Mouse (Mus musculus) limb, embryonic 12.5 days (tissue): ENCODE measurements around the gene Eme1. TPM values are rescaled to one million over a fixed set of nuclear protein-coding genes. Genes with fewer than 3 reads are reported as not detected.

ENCODE experiments used
- ATAC-seq: fragments of 200-750 bp; cut with Nextera tagmentation; 2 replicates; pipeline ENCODE4 v1.8.0; 2017; ENCODE audit warnings: low read depth, moderate TSS enrichment; ENCODE audit not compliant: insufficient number of reproducible peaks, insufficient read depth, low FRiP score, low TSS enrichment
- H3K27ac ChIP-seq: fragments of 300-500 bp; sonication (generic); 2 replicates; pipeline ENCODE4 v1.5.1; 2016; ENCODE audit warnings: mild to moderate bottlenecking, moderate library complexity
- H3K27me3 ChIP-seq: fragments of 300-500 bp; sonication (generic); 2 replicates; pipeline ENCODE4 v1.6.1; 2016; ENCODE audit warnings: mild to moderate bottlenecking, moderate library complexity
- H3K36me3 ChIP-seq: fragments of 300-500 bp; sonication (generic); 2 replicates; pipeline ENCODE4 v1.6.1; 2016; ENCODE audit warnings: mild to moderate bottlenecking, moderate library complexity
- H3K4me1 ChIP-seq: fragments of 300-500 bp; sonication (generic); replicated peaks from 2 replicates; pipeline ENCODE4 v1.6.1; 2016
- H3K4me2 ChIP-seq: fragments of 300-500 bp; sonication (generic); 2 replicates; pipeline ENCODE4 v1.6.1; 2016; ENCODE audit warnings: mild to moderate bottlenecking, moderate library complexity
- H3K4me3 ChIP-seq: fragments of 300-500 bp; sonication (generic); replicated peaks from 2 replicates; pipeline ENCODE4 v1.5.1; 2016; ENCODE audit warnings: mild to moderate bottlenecking
- H3K9ac ChIP-seq: fragments of 300-500 bp; sonication (generic); replicated peaks from 2 replicates; pipeline ENCODE4 v1.6.1; 2016; ENCODE audit warnings: mild to moderate bottlenecking, moderate library complexity
- H3K9me3 ChIP-seq: fragments of 300-500 bp; sonication (generic); 2 replicates; pipeline ENCODE4 v1.6.1; 2016; ENCODE audit warnings: mild to moderate bottlenecking, moderate library complexity
- WGBS: fragments of 180-500 bp; shearing (Covaris S2); methylation state at CpG from one replicate; pipeline ENCODE4 v1.1.7; 2016; 5-methylcytosine and 5-hydroxymethylcytosine counted together
- polyA plus RNA-seq: library from polyadenylated mRNA; unstranded; fragments of >200 nt; fragmentation: Nextera tagmentation; extraction: Ambion mirVana; gene quantifications from 2 replicates; pipeline ENCODE4 v1.2.1, GENCODE M21; 2016

Gene Eme1
- polyA plus RNA-seq, 1 experiment from 2014 or later, result 37.1 TPM

- H3K27me3 ChIP-seq, result no peaks in the 10 kb centered on the region
- WGBS, result 96% methylated on average over 4 of the region's 4 CpGs
- no peak overlapping the region for H3K4me2 ChIP-seq
- no peak for ATAC-seq
- no peak overlapping the region for H3K27ac ChIP-seq
- H3K9ac ChIP-seq, result no peak overlapping the region
- H3K4me3 ChIP-seq, result no peak overlapping the region
- no peaks in the 10 kb centered on the region for H3K4me1 ChIP-seq
- peaks cover 95% of the 10 kb centered on the region for H3K36me3 ChIP-seq
- no peaks in the 10 kb centered on the region for H3K9me3 ChIP-seq
Measured at GRCm38 (mm10) chr11:94646457-94646856, 7.3 kb downstream of the Eme1 start.

DNA sequence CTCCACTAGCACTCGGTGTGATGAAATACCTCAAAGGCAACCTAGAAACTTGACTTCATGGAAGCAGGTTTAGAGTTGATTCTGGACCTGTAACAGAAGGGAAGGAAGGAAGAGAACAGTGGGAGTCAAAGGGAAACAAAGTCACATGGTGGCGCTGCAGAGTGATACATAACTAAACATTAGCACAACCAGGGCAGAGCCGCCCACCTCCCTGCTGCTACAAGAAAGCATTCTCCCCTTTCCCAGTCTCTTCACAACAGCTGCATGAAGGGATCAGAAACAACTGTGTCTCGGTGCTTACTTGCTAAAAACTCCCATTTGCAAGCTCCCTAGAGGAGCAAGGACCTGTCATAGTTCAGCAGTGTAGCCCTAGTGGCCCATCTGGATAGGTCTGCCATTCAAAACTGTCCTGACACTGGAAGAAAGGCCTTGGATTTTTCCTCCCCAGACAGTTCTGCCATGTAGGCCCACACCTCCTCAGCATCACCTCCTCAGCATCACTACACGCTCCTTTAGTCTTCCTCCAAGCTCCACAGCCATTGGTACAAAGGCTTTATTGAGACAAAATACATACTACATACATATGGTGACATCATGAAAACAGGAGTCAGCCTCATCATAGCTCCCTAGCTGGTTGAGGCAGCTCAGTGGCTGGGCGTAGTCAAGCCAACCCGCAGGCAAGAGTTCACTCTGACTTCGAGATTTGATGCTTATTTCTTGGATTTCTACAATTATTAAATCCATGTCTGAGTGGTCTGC, 9.1 kb downstream of the Eme1 start:
- WGBS, result 91% methylated on average over 8 of the region's 8 CpGs
- H3K4me3 ChIP-seq, result no peak overlapping the region
- no peaks in the 10 kb centered on the region for H3K9me3 ChIP-seq
- no peak overlapping the region for H3K27ac ChIP-seq
- no peaks in the 10 kb centered on the region for H3K4me1 ChIP-seq
- no peak overlapping the region for H3K4me2 ChIP-seq
- H3K36me3 ChIP-seq, result peaks cover 97% of the 10 kb centered on the region
- ATAC-seq, result no peak
- no peak overlapping the region for H3K9ac ChIP-seq
- no peaks in the 10 kb centered on the region for H3K27me3 ChIP-seq

DNA sequence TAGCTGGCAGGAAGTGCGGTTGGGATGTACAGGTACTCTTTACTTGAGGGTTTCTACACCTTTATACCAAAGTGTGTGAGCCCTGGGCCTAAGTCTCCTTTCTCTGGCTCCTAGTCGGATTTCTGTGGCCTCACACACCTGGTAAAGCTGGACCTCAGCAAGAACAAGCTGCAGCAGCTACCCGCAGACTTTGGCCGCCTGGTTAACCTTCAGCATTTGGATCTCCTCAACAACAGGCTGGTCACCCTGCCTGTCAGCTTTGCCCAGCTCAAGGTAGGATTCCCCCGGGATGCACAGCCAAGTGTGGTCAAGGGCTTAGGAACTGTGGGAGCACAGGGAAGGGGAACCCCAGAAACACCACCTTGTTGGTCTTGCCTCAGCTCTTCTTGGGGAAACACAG, 19.3 kb downstream of the Eme1 start:
- no peak overlapping the region for H3K27ac ChIP-seq
- no peak overlapping the region for H3K4me2 ChIP-seq
- H3K9ac ChIP-seq, result no peak overlapping the region
- no peak for ATAC-seq
- WGBS, result 89% methylated on average over 5 of the region's 5 CpGs
- H3K4me3 ChIP-seq, result no peak overlapping the region
- H3K4me1 ChIP-seq, result peaks cover 12% of the 10 kb centered on the region
- no peaks in the 10 kb centered on the region for H3K27me3 ChIP-seq
- peaks cover 79% of the 10 kb centered on the region for H3K36me3 ChIP-seq
- no peaks in the 10 kb centered on the region for H3K9me3 ChIP-seq

DNA sequence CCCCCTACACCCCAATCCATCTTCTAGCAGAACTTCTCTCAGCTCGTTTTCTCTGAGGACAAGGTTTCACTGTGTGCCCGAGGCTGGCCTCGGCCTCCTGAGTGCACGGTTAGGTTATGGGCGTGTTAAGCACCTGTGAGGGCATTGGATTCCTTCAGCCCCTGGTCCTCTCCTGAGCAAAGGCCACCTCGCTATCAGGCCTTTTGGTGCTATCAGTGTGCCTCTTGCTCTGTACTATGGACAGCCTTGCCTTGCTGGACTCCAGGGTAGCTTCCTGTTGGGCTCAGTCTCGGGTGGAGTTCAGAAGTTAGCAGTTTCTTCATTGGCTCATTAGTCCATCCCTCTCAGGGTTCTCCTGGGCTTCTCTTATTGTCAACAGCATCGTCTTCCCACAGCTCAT, 20.8 kb downstream of the Eme1 start:
- Histone ChIP-seq H3K27ac (no peak overlapping the region), H3K9me3 (no peaks in the 10 kb centered on the region), H3K9ac (no peak overlapping the region), H3K4me1 (peaks cover 12% of the 10 kb centered on the region), H3K36me3 (peaks cover 64% of the 10 kb centered on the region), H3K27me3 (no peaks in the 10 kb centered on the region), H3K4me3 (no peak overlapping the region), H3K4me2 (no peak overlapping the region)
- whole genome bisulfite sequencing, result 81% methylated on average over 8 of the region's 8 CpGs
- no peak for ATAC-seq

DNA sequence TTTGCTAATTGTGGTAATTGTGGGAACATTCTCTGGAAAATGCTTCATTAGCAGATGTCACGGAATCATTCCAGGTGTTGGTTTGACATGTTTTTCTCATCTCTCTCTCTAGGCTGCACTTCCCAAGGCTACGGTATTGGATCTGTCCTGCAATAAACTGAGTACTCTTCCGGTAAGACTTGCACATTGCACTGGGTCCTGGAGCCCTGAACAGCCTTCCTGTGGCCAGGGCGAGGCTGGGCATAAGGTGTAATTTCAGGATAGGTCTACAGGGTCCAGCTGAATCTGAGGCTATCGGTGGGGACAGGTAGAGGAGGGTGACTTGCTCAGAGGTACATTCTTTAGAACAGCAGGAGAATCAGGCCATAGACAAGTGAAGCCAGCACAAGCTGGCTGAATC, 21.8 kb downstream of the Eme1 start:
- Histone ChIP-seq H3K36me3 (peaks cover 54% of the 10 kb centered on the region), H3K9ac (no peak overlapping the region), H3K4me2 (no peak overlapping the region), H3K9me3 (no peaks in the 10 kb centered on the region), H3K4me3 (no peak overlapping the region), H3K27ac (no peak overlapping the region), H3K27me3 (no peaks in the 10 kb centered on the region), H3K4me1 (peaks cover 12% of the 10 kb centered on the region)
- 96% methylated on average over 5 of the region's 5 CpGs for WGBS
- no peak for ATAC-seq

- Histone ChIP-seq H3K4me1 (peaks cover 12% of the 10 kb centered on the region), H3K4me3 (peak overlapping the region; percentile 88), H3K4me2 (peak overlapping the region; percentile 86), H3K9me3 (no peaks in the 10 kb centered on the region), H3K27me3 (no peaks in the 10 kb centered on the region), H3K9ac (peak overlapping the region; percentile 82), H3K36me3 (peaks cover 39% of the 10 kb centered on the region), H3K27ac (peak overlapping the region; percentile 56)
- ATAC-seq, result peak; percentile 57; the same call in 1 of the 2 replicates
- WGBS, result 15% methylated on average over 26 of the region's 26 CpGs
Measured at GRCm38 (mm10) chr11:94630199-94631011, 23.4 kb downstream of the Eme1 start.

- Histone ChIP-seq H3K9ac (peak overlapping the region; percentile 82), H3K27ac (peak overlapping the region; percentile 56), H3K4me1 (peaks cover 12% of the 10 kb centered on the region), H3K4me2 (peak overlapping the region; percentile 86), H3K9me3 (no peaks in the 10 kb centered on the region), H3K36me3 (peaks cover 33% of the 10 kb centered on the region), H3K4me3 (peak overlapping the region; percentile 88), H3K27me3 (no peaks in the 10 kb centered on the region)
- peak; percentile 59; the same call in 1 of the 2 replicates for ATAC-seq
- 0% methylated on average over 28 of the region's 28 CpGs for WGBS
Measured at GRCm38 (mm10) chr11:94629884-94630198, 23.9 kb downstream of the Eme1 start.

- Histone ChIP-seq H3K4me2 (peak within 1 kb of the TSS; percentile 86), H3K4me1 (peaks cover 12% of the 10 kb centered on the region), H3K27me3 (no peaks in the 10 kb centered on the region), H3K9ac (peak within 1 kb of the TSS; percentile 82), H3K9me3 (no peaks in the 10 kb centered on the region), H3K36me3 (peaks cover 28% of the 10 kb centered on the region), H3K27ac (peak within 1 kb of the TSS; percentile 56), H3K4me3 (peak within 1 kb of the TSS; percentile 88)
- peak; percentile 97 for ATAC-seq
- WGBS, result 4% methylated on average over 41 of the region's 41 CpGs
Measured at GRCm38 (mm10) chr11:94629199-94629883, 24.4 kb downstream of the Eme1 start, which contains the start of gene Lrrc59. TSS of gene Lrrc59 (plus strand) at chr11:94629767.

DNA sequence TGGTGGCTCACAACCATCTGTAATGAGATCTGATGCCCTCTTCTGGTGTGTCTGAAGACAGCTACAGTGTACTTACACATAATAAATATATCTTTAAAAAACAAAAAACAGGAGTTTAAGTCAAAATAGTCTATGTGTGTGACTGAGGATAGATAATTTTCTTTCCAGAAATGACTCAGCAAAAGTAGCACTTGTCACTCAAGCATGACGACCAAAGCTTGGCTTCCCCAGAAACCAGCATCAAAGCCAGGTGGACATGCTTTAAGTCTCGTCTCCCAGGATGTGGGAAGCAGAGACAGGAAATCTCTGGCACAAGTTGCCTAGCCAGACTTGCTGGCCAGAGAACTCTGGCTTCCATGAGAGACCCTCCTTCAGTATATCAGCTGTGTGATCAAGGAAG, 31.6 kb downstream of the Eme1 start:
- Histone ChIP-seq H3K9ac (no peak overlapping the region), H3K36me3 (no peaks in the 10 kb centered on the region), H3K4me2 (no peak overlapping the region), H3K27ac (no peak overlapping the region), H3K27me3 (no peaks in the 10 kb centered on the region), H3K9me3 (peaks cover 4% of the 10 kb centered on the region; the same call in 1 of the 2 replicates), H3K4me3 (no peak overlapping the region), H3K4me1 (no peaks in the 10 kb centered on the region)
- 72% methylated on average over 2 of the region's 2 CpGs for WGBS
- ATAC-seq, result no peak

GRCm38 (mm10) chr11:94621458-94621852, 32.3 kb downstream of the Eme1 start:
- Histone ChIP-seq H3K36me3 (no peaks in the 10 kb centered on the region), H3K4me3 (no peak overlapping the region), H3K9ac (no peak overlapping the region), H3K9me3 (peaks cover 4% of the 10 kb centered on the region; the same call in 1 of the 2 replicates), H3K4me1 (no peaks in the 10 kb centered on the region), H3K27ac (no peak overlapping the region), H3K27me3 (no peaks in the 10 kb centered on the region; the same call in 1 of the 2 replicates), H3K4me2 (no peak overlapping the region)
- no peak for ATAC-seq
